Mouse (Mus musculus): ENCODE measurements around the gene Nrarp.

DNA sequence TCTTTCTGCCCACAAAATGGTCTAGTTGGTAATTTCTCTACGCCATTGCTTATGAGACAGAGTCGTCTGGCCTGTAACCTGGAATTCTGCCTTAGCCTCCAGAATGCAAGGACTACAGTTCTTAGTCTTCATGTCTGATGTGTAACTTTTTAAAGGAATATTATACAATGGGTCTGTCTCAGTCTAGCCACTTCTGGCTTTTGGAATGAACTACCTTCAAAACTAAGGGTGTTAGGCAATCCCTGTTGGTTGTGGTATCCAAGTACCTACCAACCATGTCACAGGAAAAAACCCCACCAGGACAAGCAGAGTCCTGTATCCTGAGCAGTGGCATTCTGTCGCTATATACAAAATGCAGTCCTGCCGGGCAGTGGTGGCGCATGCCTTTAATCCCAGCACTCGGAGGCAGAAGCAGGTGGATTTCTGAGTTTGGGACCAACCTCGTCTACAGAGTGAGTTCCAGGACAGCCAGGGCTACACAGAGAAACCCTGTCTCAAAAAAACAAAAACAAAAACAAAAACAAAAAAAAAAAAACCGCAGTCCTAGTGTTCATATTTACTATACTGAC, 45.3 kb downstream of the Nrarp start:
- TF ChIP-seq CTCF (IDR thresholded peaks at IDR 0.05; ENCODE audit: low read depth) (no peak), EP300 (IDR thresholded peaks at IDR 0.05; ENCODE audit: low read depth) (no peak)
